Comparison of ENCODE assay signal across 21 mouse cellular contexts in the genomic region with DNA sequence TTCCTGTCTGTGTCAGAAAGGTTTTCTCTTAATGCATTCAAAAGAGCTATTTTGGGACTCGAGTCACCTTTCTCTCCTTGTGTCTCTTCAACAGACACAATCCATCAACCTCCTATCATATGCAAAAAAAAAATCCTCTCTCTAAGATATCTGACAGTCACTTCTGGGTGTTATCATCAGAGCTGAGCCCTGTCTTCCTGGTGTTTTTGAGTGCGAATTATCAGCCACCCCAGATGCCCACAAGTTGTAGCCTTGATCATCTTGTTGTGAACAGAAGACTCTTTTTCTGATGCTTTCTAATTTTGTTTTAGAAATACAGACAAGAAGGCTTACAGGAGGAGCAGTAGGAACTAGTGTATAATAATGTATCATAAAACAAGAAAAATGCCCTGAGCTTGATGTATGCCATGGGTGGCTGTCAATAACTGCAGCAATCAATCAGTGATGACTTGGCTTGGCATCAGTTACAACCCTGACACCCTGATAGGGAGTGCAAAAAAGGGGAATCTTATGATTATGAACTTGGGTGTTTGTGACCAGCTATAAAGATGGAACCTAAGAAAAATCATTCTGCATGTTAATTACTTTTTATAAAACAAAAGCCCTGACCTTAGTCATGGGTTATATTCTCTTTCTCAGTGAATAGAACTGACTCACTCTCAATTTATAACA.
DNase-seq lines count a peak whose midpoint lies in the region; ATAC-seq and TF ChIP-seq lines count a peak whose summit lies in the region.
"Had no signal": no experiment of that assay in that cellular context is flagged by ENCODE, and none has a peak within 500 bp of the region (broad histone marks: within the 10 kb centered on the region; RNA-seq: fewer than 3 reads in every experiment).

No protein-coding gene starts in this region.

- H3K36me3 ChIP-seq in liver, embryonic 15.5 days (replicated peaks), result no peaks in the 10 kb centered on the region
- H3K36me3 ChIP-seq in kidney, embryonic 14.5 days (ENCODE audit: control insufficient read depth, insufficient read depth, low read length), result no peaks in the 10 kb centered on the region
- H3K36me3 ChIP-seq in forebrain, postnatal 0 days (ENCODE audit: insufficient read depth), result no peaks in the 10 kb centered on the region
- H3K36me3 ChIP-seq: embryonic facial prominence, embryonic 15.5 days; forebrain, embryonic 12.5 days; heart, embryonic 10.5 days; hindbrain, embryonic 10.5 days; intestine, embryonic 15.5 days; lung, embryonic 15.5 days had no signal

- DNase-seq in MEL-GATA-1-ER (ENCODE audit: extremely low read depth, low read depth), result peak; percentile 42
- peak; percentile 6 for DNase-seq in c-Kit-positive CD71-negative TER-119-negative erythroid progenitor cells, embryonic 14.5 days (ENCODE audit: low read depth)
- no peak for DNase-seq in left cerebral cortex, postnatal 25 days (ENCODE audit: low spot score in 2 of 2)
- DNase-seq in forebrain, postnatal 0 days, result no peak
- no peak for DNase-seq in gastrocnemius, postnatal 14 days
- DNase-seq: adrenal gland, postnatal 25 days; cerebellum, adult 8-10 months; kidney, adult 9 months; kidney, postnatal 36 days; lung, postnatal 36 days; thymus, postnatal 14 days had no signal

- intact Hi-C loops in left cerebral cortex, postnatal 25 days (cut with DNase I), result no loop called here
- intact Hi-C loops in gastrocnemius, postnatal 14 days (cut with DNase I; ENCODE audit: low total_unique reads), result no loop called here

- H3K27ac ChIP-seq in liver, embryonic 15.5 days (replicated peaks), result peak overlapping the region; percentile 84
- no peak overlapping the region for H3K27ac ChIP-seq in kidney, embryonic 14.5 days (ENCODE audit: low read depth, low read length)
- H3K27ac ChIP-seq in forebrain, postnatal 0 days (ENCODE audit: low read depth, low read length), result no peak overlapping the region
- H3K27ac ChIP-seq: embryonic facial prominence, embryonic 15.5 days; forebrain, embryonic 12.5 days; heart, embryonic 10.5 days; hindbrain, embryonic 10.5 days; intestine, embryonic 15.5 days; lung, embryonic 15.5 days had no signal

- no peaks in the 10 kb centered on the region for H3K9me3 ChIP-seq in liver, embryonic 15.5 days (replicated peaks)
- no peaks in the 10 kb centered on the region for H3K9me3 ChIP-seq in kidney, embryonic 14.5 days (ENCODE audit: control insufficient read depth, low read length)
- no peaks in the 10 kb centered on the region for H3K9me3 ChIP-seq in forebrain, postnatal 0 days (ENCODE audit: low read length)
- H3K9me3 ChIP-seq: embryonic facial prominence, embryonic 15.5 days; forebrain, embryonic 12.5 days; heart, embryonic 10.5 days; hindbrain, embryonic 10.5 days; intestine, embryonic 15.5 days; lung, embryonic 15.5 days had no signal

- H3K4me3 ChIP-seq in liver, embryonic 15.5 days (replicated peaks), result no peak overlapping the region
- H3K4me3 ChIP-seq in kidney, embryonic 14.5 days (ENCODE audit: low read length), result no peak overlapping the region
- no peak overlapping the region for H3K4me3 ChIP-seq in forebrain, postnatal 0 days (ENCODE audit: low read depth, low read length)
- H3K4me3 ChIP-seq: embryonic facial prominence, embryonic 15.5 days; forebrain, embryonic 12.5 days; heart, embryonic 10.5 days; hindbrain, embryonic 10.5 days; intestine, embryonic 15.5 days; lung, embryonic 15.5 days had no signal

- H3K4me2 ChIP-seq in liver, embryonic 15.5 days, result peak overlapping the region; percentile 36
- H3K4me2 ChIP-seq in kidney, embryonic 14.5 days (replicated peaks; ENCODE audit: low read depth, low read length), result no peak overlapping the region
- H3K4me2 ChIP-seq in forebrain, postnatal 0 days (ENCODE audit: low read depth), result no peak overlapping the region
- H3K4me2 ChIP-seq: embryonic facial prominence, embryonic 15.5 days; forebrain, embryonic 12.5 days; intestine, embryonic 15.5 days; lung, embryonic 15.5 days had no signal

- no peak overlapping the region for H3K9ac ChIP-seq in liver, embryonic 15.5 days
- no peak overlapping the region for H3K9ac ChIP-seq in kidney, embryonic 14.5 days (ENCODE audit: low read depth, low read length)
- H3K9ac ChIP-seq in forebrain, postnatal 0 days, result no peak overlapping the region
- H3K9ac ChIP-seq: embryonic facial prominence, embryonic 15.5 days; forebrain, embryonic 12.5 days; intestine, embryonic 15.5 days; lung, embryonic 15.5 days had no signal

- WGBS in liver, embryonic 15.5 days (ENCODE audit: insufficient replicate concordance), result 16% methylated on average over 2 of the region's 2 CpGs
- WGBS in kidney, embryonic 14.5 days, result 74% methylated on average over 2 of the region's 2 CpGs
- 79% methylated on average over 2 of the region's 2 CpGs for WGBS in forebrain, postnatal 0 days

- peaks cover 5% of the 10 kb centered on the region; the same call in 1 of the 2 replicates for H3K27me3 ChIP-seq in liver, embryonic 15.5 days
- no peaks in the 10 kb centered on the region for H3K27me3 ChIP-seq in kidney, embryonic 14.5 days (ENCODE audit: control insufficient read depth, insufficient read depth, low read length)
- H3K27me3 ChIP-seq in forebrain, postnatal 0 days (ENCODE audit: insufficient read depth, low read length), result no peaks in the 10 kb centered on the region; the same call in 1 of the 2 replicates
- H3K27me3 ChIP-seq: embryonic facial prominence, embryonic 15.5 days; intestine, embryonic 15.5 days; lung, embryonic 15.5 days had no signal

- no peak for TF ChIP-seq CTCF in forebrain, postnatal 0 days (IDR thresholded peaks at IDR 0.05; ENCODE audit: low read depth)

- ATAC-seq in erythroid progenitor cell, adult 5-6 weeks (replicated peaks; ENCODE audit: low FRiP score, poor library complexity, severe bottlenecking), result peak; percentile 84
- ATAC-seq in liver, embryonic 15.5 days (ENCODE audit: insufficient read depth), result peak; percentile 93
- no peak for ATAC-seq in kidney, embryonic 14.5 days (ENCODE audit: low FRiP score, low TSS enrichment)
- no peak for ATAC-seq in forebrain, postnatal 0 days
- ATAC-seq: hindbrain, embryonic 16.5 days; intestine, embryonic 15.5 days had no signal

- peaks cover 15% of the 10 kb centered on the region for H3K4me1 ChIP-seq in liver, embryonic 15.5 days (replicated peaks)
- no peaks in the 10 kb centered on the region for H3K4me1 ChIP-seq in kidney, embryonic 14.5 days (ENCODE audit: control insufficient read depth, insufficient read depth, low read length)
- H3K4me1 ChIP-seq in forebrain, postnatal 0 days (ENCODE audit: insufficient read depth), result no peaks in the 10 kb centered on the region
- H3K4me1 ChIP-seq: embryonic facial prominence, embryonic 15.5 days; heart, embryonic 10.5 days; intestine, embryonic 15.5 days; lung, embryonic 15.5 days had no signal

Comparison
In these comparisons a context has a peak if more than half of its experiments do, and no peak if none do; other contexts are left out.
1. DNase-seq: peak in MEL-GATA-1-ER (single experiment) and c-Kit-positive CD71-negative TER-119-negative erythroid progenitor cells, embryonic 14.5 days (single experiment); none in left cerebral cortex, postnatal 25 days (0 of 2), forebrain, postnatal 0 days (single experiment) and gastrocnemius, postnatal 14 days (single experiment).
2. ATAC-seq: peak in erythroid progenitor cell, adult 5-6 weeks (single experiment) and liver, embryonic 15.5 days (single experiment); none in kidney, embryonic 14.5 days (single experiment) and forebrain, postnatal 0 days (single experiment).